Mouse (Mus musculus) bone marrow, adult 2 months (tissue): Measurements from ENCODE around the gene Srsf10.

ENCODE experiments used
- CTCF ChIP-seq: fragments of 200-500 bp; IDR thresholded peaks from 2 replicates; pipeline ENCODE4 v1.5.1; 2011; ENCODE audit warnings: low read length, control low read depth; ENCODE audit not compliant: control insufficient read depth, insufficient read depth
- POLR2A ChIP-seq: fragments of 200-500 bp; IDR thresholded peaks from 2 replicates; pipeline ENCODE4 v1.6.1; 2011; ENCODE audit warnings: low read depth, mild to moderate bottlenecking, control low read depth, low read length, borderline replicate concordance; ENCODE audit not compliant: control insufficient read depth

- TF ChIP-seq CTCF (no peak), POLR2A (no peak)
Measured at GRCm38 (mm10) chr4:135870227-135871023, 14.9 kb downstream of the Srsf10 start.
